Mouse (Mus musculus) G1E (cell line): ENCODE measurements around the gene Pard3. TPM values are rescaled to one million over a fixed set of nuclear protein-coding genes. Genes with fewer than 3 reads are reported as not detected.

Experiments used
- ATAC-seq: 2 replicates; pipeline ENCODE4 v1.8.0; 2016; ENCODE audit warnings: mild to moderate bottlenecking; ENCODE audit not compliant: insufficient number of reproducible peaks, poor library complexity, low FRiP score, severe bottlenecking; ENCODE audit errors: extremely low read depth
- DNase-seq: peaks from one replicate; pipeline ENCODE4 v3.0.0; 2012; ENCODE audit warnings: low spot score
- H3K27me3 ChIP-seq: 2 replicates; pipeline ENCODE4 v1.6.1; 2012; ENCODE audit warnings: mild to moderate bottlenecking, low read length, inconsistent platforms; ENCODE audit not compliant: insufficient read depth
- H3K36me3 ChIP-seq: replicated peaks from 2 replicates; pipeline ENCODE3; 2012; ENCODE audit warnings: mild to moderate bottlenecking, inconsistent platforms
- H3K4me1 ChIP-seq: 2 replicates; pipeline ENCODE4 v1.6.1; 2012; ENCODE audit warnings: low read depth, low read length, inconsistent platforms, mixed read lengths; ENCODE audit not compliant: insufficient read depth
- H3K4me3 ChIP-seq: 2 replicates; pipeline ENCODE4 v1.5.1; 2012; ENCODE audit warnings: low read depth, mild to moderate bottlenecking, inconsistent platforms, low read length, moderate library complexity, mixed read lengths
- H3K9me3 ChIP-seq: replicated peaks from 2 replicates; pipeline ENCODE4 v1.6.1; 2012; ENCODE audit warnings: inconsistent platforms
- CTCF ChIP-seq: IDR thresholded peaks from 2 replicates; pipeline ENCODE4 v1.5.1; 2012; ENCODE audit warnings: low read depth, low read length, inconsistent platforms, mixed read lengths
- GATA1 ChIP-seq: IDR thresholded peaks from 2 replicates; pipeline ENCODE4 v1.6.1; 2012; ENCODE audit warnings: borderline replicate concordance, low read length, inconsistent platforms, mixed read lengths
- GATA2 ChIP-seq: IDR thresholded peaks from 2 replicates; pipeline ENCODE4 v1.6.1; 2012; ENCODE audit warnings: low read depth, low read length, inconsistent platforms, borderline replicate concordance
- POLR2AphosphoS5 ChIP-seq: IDR thresholded peaks from 2 replicates; pipeline ENCODE4 v1.6.1; 2012; ENCODE audit warnings: low read depth, low read length, inconsistent platforms; ENCODE audit not compliant: insufficient replicate concordance
- TAL1 ChIP-seq: conservative IDR thresholded peaks from 2 replicates; pipeline ENCODE4 v1.6.1; 2012; ENCODE audit warnings: low read depth, low read length, inconsistent platforms, mixed read lengths
- polyA plus RNA-seq: library from polyadenylated mRNA; stranded (reverse); fragments of >175 nt; gene quantifications from 2 replicates; pipeline ENCODE4 v1.2.3, GENCODE M21; 2012
- total RNA-seq, 2 experiments: library from RNA; stranded (forward) in 1 of 2; stranded (reverse) in 1 of 2; fragments of 200-1000 nt in 1 of 2; fragments of >200 nt in 1 of 2; fragmentation: Nextera tagmentation in 1 of 2; gene quantifications; 2 replicates each; pipeline ENCODE4 v1.2.3; 2014 to 2017

Gene Pard3
- total and polyA plus RNA-seq, 3 experiments: 0.55 TPM; not detected in 2

DNA sequence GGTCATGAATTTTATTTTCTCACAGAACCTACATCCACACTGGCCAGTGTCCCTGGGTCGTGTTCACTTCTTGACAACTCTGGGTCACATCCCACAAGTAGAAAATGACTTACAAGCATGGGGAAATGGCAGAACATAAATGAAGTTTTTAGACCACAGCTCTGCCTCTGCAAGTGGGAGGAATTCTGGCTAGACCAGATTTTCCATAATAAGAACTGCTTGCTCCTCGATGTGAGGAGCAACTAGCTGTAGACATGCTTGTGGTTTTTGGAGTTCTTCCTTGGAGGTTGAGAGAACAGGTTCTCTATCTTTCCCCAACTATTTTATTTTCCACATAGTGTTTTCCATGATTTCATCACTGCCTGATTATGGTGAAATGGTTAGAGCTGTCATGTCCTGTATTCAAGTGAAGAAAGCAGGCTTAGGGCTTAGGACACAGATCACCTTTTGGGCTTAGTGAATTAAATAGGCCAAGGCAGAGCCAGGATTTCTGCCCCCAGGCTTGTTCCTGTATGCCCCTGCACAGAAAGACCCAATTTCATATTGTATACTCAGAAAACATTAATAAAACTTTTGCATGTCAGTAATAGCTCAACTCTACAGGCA lies 284.3 kb downstream of the Pard3 start:
- Histone ChIP-seq H3K4me1 (no peaks in the 10 kb centered on the region), H3K4me3 (no peak overlapping the region), H3K36me3 (no peaks in the 10 kb centered on the region), H3K27me3 (no peaks in the 10 kb centered on the region), H3K9me3 (peaks cover 14% of the 10 kb centered on the region)
- TF ChIP-seq GATA2 (no peak), GATA1 (no peak), POLR2AphosphoS5 (no peak), TAL1 (no peak), CTCF (no peak)
- DNase-seq (no peak), ATAC-seq (no peak)

DNA sequence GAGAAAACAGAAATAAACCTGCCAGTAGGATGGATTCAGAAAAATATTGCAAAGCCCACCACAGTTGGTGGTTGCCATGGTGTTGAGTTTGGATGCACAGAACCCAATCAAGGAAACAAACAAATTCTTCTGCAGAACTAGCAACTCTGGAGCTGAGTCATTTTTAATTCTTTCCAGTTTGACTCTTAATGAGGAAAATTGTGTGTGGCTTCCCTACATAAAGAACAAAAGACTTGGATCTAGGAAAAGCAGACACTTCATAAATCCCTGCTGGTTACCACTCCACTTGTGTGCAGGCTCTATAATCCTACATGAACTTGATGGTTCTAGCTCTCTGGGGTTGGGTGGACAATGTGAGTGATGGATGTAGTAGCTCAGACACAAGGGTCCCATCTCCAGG lies 298.1 kb downstream of the Pard3 start:
- no peaks in the 10 kb centered on the region for H3K36me3 ChIP-seq
- DNase-seq (no peak), ATAC-seq (no peak)
- no peaks in the 10 kb centered on the region for H3K27me3 ChIP-seq
- no peak overlapping the region for H3K4me3 ChIP-seq
- no peaks in the 10 kb centered on the region for H3K4me1 ChIP-seq
- peaks cover 32% of the 10 kb centered on the region for H3K9me3 ChIP-seq
- TF ChIP-seq POLR2AphosphoS5 (no peak), TAL1 (no peak), GATA2 (no peak), GATA1 (no peak), CTCF (no peak)

GRCm38 (mm10) chr8:127368347-127368746 lies 304.7 kb downstream of the Pard3 start:
- TF ChIP-seq GATA1: no peak
- no peak for TF ChIP-seq CTCF
- TF ChIP-seq GATA2: no peak
- TF ChIP-seq POLR2AphosphoS5: no peak
- Histone ChIP-seq H3K27me3 (no peaks in the 10 kb centered on the region), H3K4me1 (no peaks in the 10 kb centered on the region), H3K36me3 (no peaks in the 10 kb centered on the region), H3K9me3 (peaks cover 44% of the 10 kb centered on the region), H3K4me3 (no peak overlapping the region)
- no peak for DNase-seq
- no peak for ATAC-seq

DNA sequence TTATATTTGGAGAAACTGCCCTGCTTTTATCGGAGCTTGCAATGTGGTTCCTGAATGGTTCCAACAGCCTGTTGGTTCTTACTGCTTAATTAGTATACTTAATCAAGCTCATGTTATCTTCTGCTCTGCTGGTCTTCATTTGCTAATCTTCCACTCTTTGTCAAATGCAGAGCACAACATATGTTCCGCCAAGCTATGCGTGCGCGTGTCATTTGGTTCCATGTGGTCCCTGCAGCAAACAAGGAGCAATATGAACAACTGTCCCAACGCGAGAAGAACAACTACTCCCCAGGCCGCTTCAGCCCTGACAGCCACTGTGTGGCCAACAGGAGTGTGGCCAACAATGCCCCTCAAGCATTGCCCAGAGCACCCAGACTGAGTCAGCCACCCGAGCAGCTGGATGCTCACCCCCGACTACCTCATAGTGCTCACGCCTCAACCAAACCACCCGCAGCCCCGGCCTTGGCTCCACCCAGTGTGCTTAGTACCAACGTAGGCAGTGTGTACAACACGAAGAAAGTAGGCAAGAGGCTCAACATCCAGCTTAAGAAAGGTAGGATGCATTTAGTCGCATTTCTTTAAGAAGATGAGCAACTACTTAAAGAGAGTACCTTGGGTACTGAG lies 307.7 kb downstream of the Pard3 start:
- ATAC-seq (no peak), DNase-seq (no peak)
- no peak for TF ChIP-seq GATA1
- no peak for TF ChIP-seq GATA2
- no peak for TF ChIP-seq TAL1
- TF ChIP-seq CTCF: no peak
- TF ChIP-seq POLR2AphosphoS5: no peak
- Histone ChIP-seq H3K4me1 (no peaks in the 10 kb centered on the region), H3K27me3 (no peaks in the 10 kb centered on the region), H3K4me3 (no peak overlapping the region), H3K36me3 (no peaks in the 10 kb centered on the region), H3K9me3 (peaks cover 43% of the 10 kb centered on the region)

DNA sequence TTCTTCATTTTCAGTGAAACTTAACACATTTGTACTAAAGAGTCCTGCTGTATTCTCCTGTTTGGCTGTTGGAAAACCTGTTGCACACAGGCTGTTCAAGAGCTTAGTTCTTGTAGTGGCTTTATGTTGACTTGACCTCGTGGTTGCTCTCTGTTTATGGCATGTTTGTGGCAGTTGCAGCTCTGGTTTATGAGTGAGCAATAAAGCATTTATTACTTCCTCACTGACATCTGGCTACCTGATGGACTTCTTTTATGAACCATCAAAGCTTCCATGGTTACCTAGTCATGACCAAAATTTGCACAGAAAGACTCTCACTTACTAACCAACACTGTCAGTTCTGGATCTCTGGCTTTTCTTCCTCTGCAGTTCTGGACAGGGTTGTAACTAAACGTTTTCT lies 314.1 kb downstream of the Pard3 start:
- no peaks in the 10 kb centered on the region for H3K27me3 ChIP-seq
- no peak overlapping the region for H3K4me3 ChIP-seq
- no peaks in the 10 kb centered on the region for H3K36me3 ChIP-seq
- ATAC-seq: no peak
- no peak for TF ChIP-seq GATA1
- TF ChIP-seq GATA2: no peak
- no peak for TF ChIP-seq CTCF
- no peak for TF ChIP-seq POLR2AphosphoS5
- no peak for TF ChIP-seq TAL1
- H3K4me1 ChIP-seq: no peaks in the 10 kb centered on the region
- peaks cover 26% of the 10 kb centered on the region for H3K9me3 ChIP-seq
- DNase-seq: no peak

DNA sequence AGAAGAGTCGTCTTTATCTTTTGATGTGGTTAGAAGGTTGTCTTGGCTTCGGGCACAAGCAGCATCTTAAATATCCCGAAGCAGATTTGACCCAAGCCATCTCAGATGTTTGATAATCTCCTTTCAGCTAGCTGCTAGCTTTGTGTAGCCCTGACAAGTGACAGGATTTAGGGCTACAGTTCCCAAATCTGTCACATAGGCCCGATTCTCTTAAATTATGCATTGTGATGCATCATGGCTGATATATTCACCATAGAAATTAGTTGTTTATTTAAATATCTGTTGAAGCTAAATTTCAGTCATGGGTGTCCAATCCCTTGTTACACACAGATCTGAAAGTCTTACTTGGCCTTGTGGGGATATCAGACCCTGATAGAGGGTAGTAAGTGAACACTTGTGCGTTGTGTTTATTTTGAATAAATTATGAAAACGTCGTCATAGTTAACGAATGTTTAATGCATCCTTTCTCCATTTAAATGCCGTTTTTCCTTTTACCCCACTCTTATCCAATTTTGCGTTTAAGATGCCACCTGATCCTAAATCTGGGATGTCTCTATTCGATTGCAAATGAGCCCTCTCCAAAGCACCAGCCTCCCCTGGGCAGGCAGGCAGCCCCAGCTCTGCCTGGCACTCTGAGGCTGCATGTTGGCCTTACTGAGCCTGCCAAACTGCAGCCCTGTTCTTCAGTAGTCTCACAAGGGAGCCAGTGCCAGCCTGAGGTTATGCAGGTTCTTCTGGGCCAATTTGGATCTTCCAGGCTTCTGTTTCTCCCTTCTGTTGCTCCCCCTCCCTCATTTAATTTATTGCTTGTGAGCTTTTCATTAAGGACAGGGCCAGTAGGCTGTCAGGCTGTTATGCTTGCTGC lies 315.5 kb downstream of the Pard3 start:
- ATAC-seq (no peak), DNase-seq (no peak)
- TF ChIP-seq GATA2 (no peak), TAL1 (no peak), CTCF (no peak), POLR2AphosphoS5 (no peak), GATA1 (no peak)
- H3K4me3 ChIP-seq: no peak overlapping the region
- peaks cover 27% of the 10 kb centered on the region for H3K9me3 ChIP-seq
- no peaks in the 10 kb centered on the region for H3K4me1 ChIP-seq
- no peaks in the 10 kb centered on the region for H3K27me3 ChIP-seq
- no peaks in the 10 kb centered on the region for H3K36me3 ChIP-seq
